22 mouse cellular contexts compared by ENCODE assay signal in the genomic region with DNA sequence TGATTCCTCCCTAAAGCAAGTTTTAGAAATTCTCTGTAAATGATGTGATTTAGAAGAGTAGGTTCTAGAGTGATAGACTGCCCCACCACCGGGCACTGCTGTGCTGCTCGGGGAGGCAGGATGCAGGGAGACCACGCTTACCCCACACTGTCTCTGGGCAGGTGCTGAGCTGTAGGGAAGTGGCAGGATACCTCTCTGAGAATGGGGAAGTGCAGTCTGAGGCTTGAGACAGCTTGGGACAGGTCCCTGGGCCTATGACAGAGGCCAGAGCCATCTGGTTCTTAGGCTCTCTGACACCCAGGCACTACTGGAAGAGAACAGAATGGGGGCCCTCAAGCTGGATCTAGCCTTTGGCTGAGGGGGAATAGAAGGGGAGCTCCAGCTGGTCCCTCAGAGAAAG.
DNase-seq lines count a peak whose midpoint lies in the region; ATAC-seq lines count a peak whose summit lies in the region.
"Had no signal": no experiment of that assay in that cellular context is flagged by ENCODE, and none has a peak within 500 bp of the region (broad histone marks: within the 10 kb centered on the region; RNA-seq: fewer than 3 reads in every experiment).

No protein-coding gene starts in this region.

- H3K4me3 ChIP-seq in hindbrain, embryonic 12.5 days, result no peak overlapping the region
- H3K4me3 ChIP-seq in hindbrain, embryonic 16.5 days (ENCODE audit: low read length), result no peak overlapping the region
- H3K4me3 ChIP-seq: forebrain, embryonic 10.5 days; forebrain, embryonic 13.5 days; hindbrain, embryonic 10.5 days had no signal

- H3K4me2 ChIP-seq in hindbrain, embryonic 12.5 days (replicated peaks), result no peak overlapping the region
- H3K4me2 ChIP-seq in hindbrain, embryonic 16.5 days (ENCODE audit: low read length), result no peak overlapping the region
- H3K4me2 ChIP-seq: forebrain, embryonic 13.5 days; heart, embryonic 11.5 days; hindbrain, embryonic 14.5 days had no signal

- H3K4me1 ChIP-seq in hindbrain, embryonic 12.5 days, result no peaks in the 10 kb centered on the region
- H3K4me1 ChIP-seq in hindbrain, embryonic 16.5 days (ENCODE audit: control insufficient read depth, insufficient read depth, low read depth, low read length), result no peaks in the 10 kb centered on the region
- H3K4me1 ChIP-seq: forebrain, embryonic 10.5 days; forebrain, embryonic 13.5 days; hindbrain, embryonic 10.5 days had no signal

- peak; percentile 36 for DNase-seq in A20 (ENCODE audit: low read depth, low spot score)
- no peak for DNase-seq in c-Kit-positive CD71-positive TER-119-positive erythroid progenitor cells, embryonic 14.5 days (ENCODE audit: low spot score)
- DNase-seq in cerebellum, adult 9-11 months, result no peak
- DNase-seq: adrenal gland, adult 2 months; adrenal gland, postnatal 14 days; cerebellum, adult 11-12 months; cerebellum, adult 9-10 months; cerebellum, postnatal 36 days; forebrain, postnatal 0 days; gastrocnemius, postnatal 25 days; kidney, adult 2 months had no signal

- no peaks in the 10 kb centered on the region for H3K9me3 ChIP-seq in hindbrain, embryonic 12.5 days (replicated peaks)
- H3K9me3 ChIP-seq in hindbrain, embryonic 16.5 days (ENCODE audit: control insufficient read depth, low read length), result no peaks in the 10 kb centered on the region
- H3K9me3 ChIP-seq: forebrain, embryonic 10.5 days; forebrain, embryonic 13.5 days; G1E; hindbrain, embryonic 10.5 days had no signal

- peak; percentile 45; the same call in 1 of the 2 replicates for ATAC-seq in common myeloid progenitor, adult 5-6 weeks (replicated peaks; ENCODE audit: low read depth, poor library complexity, severe bottlenecking)
- ATAC-seq in megakaryocyte, adult 5-6 weeks (ENCODE audit: poor library complexity, severe bottlenecking), result 0 out of 2 replicates have a peak, but pooled peaks have one; percentile 30
- no peak for ATAC-seq in hindbrain, embryonic 12.5 days (ENCODE audit: low FRiP score)
- ATAC-seq in hindbrain, embryonic 16.5 days, result no peak
- ATAC-seq: forebrain, embryonic 13.5 days; forebrain, postnatal 0 days; intestine, postnatal 0 days had no signal

- WGBS in hindbrain, embryonic 12.5 days, result 96% methylated on average over 3 of the region's 3 CpGs
- WGBS in hindbrain, embryonic 16.5 days, result 100% methylated on average over 3 of the region's 3 CpGs

- H3K36me3 ChIP-seq in hindbrain, embryonic 12.5 days, result no peaks in the 10 kb centered on the region
- H3K36me3 ChIP-seq in hindbrain, embryonic 16.5 days (ENCODE audit: control insufficient read depth, insufficient read depth, low read length), result no peaks in the 10 kb centered on the region
- H3K36me3 ChIP-seq: forebrain, embryonic 10.5 days; hindbrain, embryonic 10.5 days had no signal

- no peak overlapping the region for H3K9ac ChIP-seq in hindbrain, embryonic 12.5 days
- no peak overlapping the region for H3K9ac ChIP-seq in hindbrain, embryonic 16.5 days (ENCODE audit: low read depth, low read length)
- H3K9ac ChIP-seq: forebrain, embryonic 13.5 days; forebrain, postnatal 0 days; hindbrain, embryonic 14.5 days had no signal

- no peaks in the 10 kb centered on the region for H3K27me3 ChIP-seq in hindbrain, embryonic 12.5 days
- no peaks in the 10 kb centered on the region for H3K27me3 ChIP-seq in hindbrain, embryonic 16.5 days (replicated peaks; ENCODE audit: control insufficient read depth, insufficient read depth, low read length)
- H3K27me3 ChIP-seq: forebrain, embryonic 13.5 days had no signal

- H3K27ac ChIP-seq in hindbrain, embryonic 12.5 days, result no peak overlapping the region
- no peak overlapping the region for H3K27ac ChIP-seq in hindbrain, embryonic 16.5 days (ENCODE audit: low read depth, low read length)
- H3K27ac ChIP-seq: forebrain, embryonic 10.5 days; forebrain, embryonic 13.5 days; hindbrain, embryonic 10.5 days; hindbrain, embryonic 14.5 days had no signal

Comparison
In these comparisons a context has a peak if more than half of its experiments do, and no peak if none do; other contexts are left out.
1. ATAC-seq: peak in common myeloid progenitor, adult 5-6 weeks (single experiment) and megakaryocyte, adult 5-6 weeks (single experiment); none in hindbrain, embryonic 12.5 days (single experiment) and hindbrain, embryonic 16.5 days (single experiment).